Mouse (Mus musculus) left cerebral cortex, postnatal 36 days (tissue): ENCODE results near the gene Tmprss11a. TPM values are rescaled to one million over a fixed set of nuclear protein-coding genes. Genes with fewer than 3 reads are reported as not detected.

Experiments
- DNase-seq, 2 experiments: peaks; one replicate each; pipeline ENCODE4 v3.0.0; 2021 to 2022; ENCODE audit warnings: low spot score in 2 of 2, mixed read lengths in 1 of 2
- intact Hi-C: fragments of 180-260 bp; cut with DNase I; formaldehyde crosslinking; loops from one replicate; pipeline ENCODE4 v1.15.1; 2025
- total RNA-seq, 2 experiments: library from RNA; stranded (reverse); gene quantifications; 2 replicates each; pipeline ENCODE4 v1.2.3; 2021

Gene Tmprss11a
- total RNA-seq, result under 1 TPM in 1 of 2 experiments, not detected in 1; 0.12 TPM

GRCm38 (mm10) chr5:86468890-86469289 is at the start of gene Tmprss11a:
Gene Tmprss11a, minus strand, starts transcription at chr5:86468990.
- DNase-seq, result no peak
- intact Hi-C loops, result no loop called here

GRCm38 (mm10) chr5:86518500-86518899 is 49.7 kb upstream of the Tmprss11a start, which contains the start of gene Tmprss11g:
Gene Tmprss11g, minus strand, starts transcription at chr5:86518600.
- no peak for DNase-seq
- intact Hi-C loops, result no loop called here

- intact Hi-C loops, result no loop called here
- DNase-seq, result no peak
Observed at GRCm38 (mm10) chr5:86511538-86511937, 42.7 kb upstream of the Tmprss11a start.

- no peak for DNase-seq
- intact Hi-C loops, result no loop called here
Observed at GRCm38 (mm10) chr5:86493453-86493852, 24.7 kb upstream of the Tmprss11a start.

- intact Hi-C loops, result loop anchor here (1.0 to 2.0 kb wide), 2 partner anchors 167 to 202 kb away; no protein-coding TSS in a partner anchor
- no peak for DNase-seq
Observed at GRCm38 (mm10) chr5:86482562-86482961, 13.8 kb upstream of the Tmprss11a start.

GRCm38 (mm10) chr5:86482031-86482430 is 13.2 kb upstream of the Tmprss11a start:
- intact Hi-C loops, result loop anchor here (1.0 to 2.0 kb wide), 2 partner anchors 167 to 203 kb away; no protein-coding TSS in a partner anchor
- no peak for DNase-seq

- DNase-seq, result no peak
- intact Hi-C loops, result no loop called here
Observed at GRCm38 (mm10) chr5:86473859-86474258, 5.1 kb upstream of the Tmprss11a start.

- DNase-seq, result no peak
- intact Hi-C loops, result no loop called here
Observed at GRCm38 (mm10) chr5:86439306-86439705, 29.5 kb downstream of the Tmprss11a start.

- intact Hi-C loops, result no loop called here
- no peak for DNase-seq
Observed at GRCm38 (mm10) chr5:86438548-86438947, 30.2 kb downstream of the Tmprss11a start.

GRCm38 (mm10) chr5:86432697-86433096 is 36.1 kb downstream of the Tmprss11a start:
- intact Hi-C loops, result no loop called here
- no peak for DNase-seq

- intact Hi-C loops, result no loop called here
- no peak for DNase-seq
Observed at GRCm38 (mm10) chr5:86431096-86431495, 37.7 kb downstream of the Tmprss11a start.

- no peak for DNase-seq
- intact Hi-C loops, result no loop called here
Observed at GRCm38 (mm10) chr5:86421323-86422028, 47.3 kb downstream of the Tmprss11a start.

- DNase-seq, result no peak
- intact Hi-C loops, result no loop called here
Observed at GRCm38 (mm10) chr5:86419494-86419893, 49.3 kb downstream of the Tmprss11a start.

- intact Hi-C loops, result loop anchor here (5.0 kb wide), 2 partner anchors 62 to 222 kb away; no protein-coding TSS in a partner anchor
- DNase-seq, result no peak
Observed at GRCm38 (mm10) chr5:86414280-86414679, 54.5 kb downstream of the Tmprss11a start.

- intact Hi-C loops, result loop anchor here (5.0 kb wide), 2 partner anchors 59 to 219 kb away; no protein-coding TSS in a partner anchor
- DNase-seq, result no peak
Observed at GRCm38 (mm10) chr5:86410815-86411214, 58.0 kb downstream of the Tmprss11a start.

- intact Hi-C loops, result no loop called here
- DNase-seq, result no peak
Observed at GRCm38 (mm10) chr5:86407941-86408340, 60.8 kb downstream of the Tmprss11a start.

- no peak for DNase-seq
- intact Hi-C loops, result no loop called here
Observed at GRCm38 (mm10) chr5:86407191-86407590, 61.6 kb downstream of the Tmprss11a start.

- no peak for DNase-seq
- intact Hi-C loops, result no loop called here
Observed at GRCm38 (mm10) chr5:86373320-86373719, 95.5 kb downstream of the Tmprss11a start, which contains the start of gene Tmprss11d. Gene Tmprss11d, minus strand, starts transcription at chr5:86373420.
